Mouse (Mus musculus) hindbrain, embryonic 16.5 days (tissue): ENCODE measurements around the gene Lgals12. TPM values are rescaled to one million over a fixed set of nuclear protein-coding genes. Genes with fewer than 3 reads are reported as not detected.

Experiments used
- ATAC-seq: fragments of 200-750 bp; cut with Nextera tagmentation; 2 replicates; pipeline ENCODE4 v1.8.0; 2017; ENCODE audit warnings: moderate TSS enrichment, moderate library complexity
- H3K27ac ChIP-seq: fragments of 300-500 bp; sonication (generic); 2 replicates; pipeline ENCODE4 v1.5.1; 2014; ENCODE audit warnings: low read depth, mild to moderate bottlenecking, control low read depth, low read length, moderate library complexity
- H3K27me3 ChIP-seq: fragments of 300-500 bp; sonication (generic); replicated peaks from 2 replicates; pipeline ENCODE4 v1.6.1; 2014; ENCODE audit warnings: low read length; ENCODE audit not compliant: control insufficient read depth, insufficient read depth
- H3K36me3 ChIP-seq: fragments of 300-500 bp; sonication (generic); 2 replicates; pipeline ENCODE4 v1.6.1; 2014; ENCODE audit warnings: mild to moderate bottlenecking, low read length, moderate library complexity, mixed read lengths; ENCODE audit not compliant: control insufficient read depth, insufficient read depth
- H3K4me1 ChIP-seq: fragments of 300-500 bp; sonication (generic); 2 replicates; pipeline ENCODE4 v1.6.1; 2014; ENCODE audit warnings: low read depth, low read length; ENCODE audit not compliant: control insufficient read depth, insufficient read depth
- H3K4me2 ChIP-seq: fragments of 300-500 bp; sonication (generic); 2 replicates; pipeline ENCODE4 v1.6.1; 2014; ENCODE audit warnings: mild to moderate bottlenecking, low read length, control low read depth, moderate library complexity
- H3K4me3 ChIP-seq: fragments of 300-500 bp; sonication (generic); 2 replicates; pipeline ENCODE4 v1.5.1; 2014; ENCODE audit warnings: mild to moderate bottlenecking, low read length, control low read depth, moderate library complexity
- H3K9ac ChIP-seq: fragments of 300-500 bp; sonication (generic); 2 replicates; pipeline ENCODE4 v1.6.1; 2014; ENCODE audit warnings: low read depth, mild to moderate bottlenecking, control low read depth, low read length, moderate library complexity
- H3K9me3 ChIP-seq: fragments of 300-500 bp; sonication (generic); 2 replicates; pipeline ENCODE4 v1.6.1; 2014; ENCODE audit warnings: mild to moderate bottlenecking, low read length, moderate library complexity; ENCODE audit not compliant: control insufficient read depth
- WGBS: fragments of 180-500 bp; shearing (Covaris S2); extraction: QIAGEN DNeasy Blood & Tissue Kit; methylation state at CpG from one replicate; pipeline ENCODE4 v1.1.7; 2014; 5-methylcytosine and 5-hydroxymethylcytosine counted together
- polyA plus RNA-seq: library from polyadenylated mRNA; unstranded; fragments of >200 nt; fragmentation: Nextera tagmentation; extraction: Ambion mirVana; gene quantifications from 2 replicates; pipeline ENCODE4 v1.2.1, GENCODE M21; 2015

The Lgals12 gene
- 0.28 and 0.46 TPM in 2 replicates for polyA plus RNA-seq

DNA sequence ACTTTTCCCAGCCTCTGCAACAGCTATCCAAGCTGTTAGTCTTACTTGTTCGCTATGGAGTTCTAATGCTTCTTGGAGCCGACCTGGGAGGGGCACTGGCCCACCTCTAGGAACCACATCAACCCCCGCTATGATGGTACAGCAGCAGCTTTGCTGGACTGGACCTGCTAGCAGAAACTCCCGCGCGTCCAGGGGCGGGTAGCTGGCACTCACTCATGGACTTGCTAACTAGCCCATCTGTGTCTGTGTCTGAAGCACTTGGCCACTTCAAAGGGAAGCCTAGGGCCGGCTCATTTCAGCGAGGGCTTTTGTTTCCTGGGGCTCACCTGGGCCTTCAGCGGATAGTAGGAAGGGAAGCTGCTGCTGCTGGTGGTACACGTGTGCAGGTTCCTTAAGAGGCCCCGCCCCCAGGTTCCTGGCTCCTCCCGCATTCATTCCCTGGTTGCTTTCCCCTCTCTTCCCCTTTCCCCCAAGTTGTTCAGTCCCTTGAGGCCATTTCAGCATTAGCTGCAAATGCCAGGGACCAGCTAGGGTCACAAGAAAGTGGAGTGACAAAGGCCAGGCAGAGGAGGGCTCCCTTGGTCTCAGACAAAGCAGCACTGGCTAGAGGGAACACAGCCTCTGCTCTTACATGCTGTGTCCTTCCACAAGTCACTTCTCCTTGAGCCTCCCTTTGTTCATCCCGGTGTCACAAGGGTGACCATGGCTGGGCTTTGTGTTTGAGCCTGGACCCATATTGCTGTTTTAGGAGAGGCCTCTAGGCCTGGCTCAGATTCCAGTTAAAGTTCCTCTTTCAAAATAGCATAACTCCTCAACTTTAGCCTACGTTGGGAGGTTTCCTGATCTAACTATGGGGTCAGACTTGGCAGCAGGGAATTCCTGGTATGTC lies at the start of gene Lgals12:
Gene Lgals12, minus strand, starts transcription at position 393 of the 889 bp plus-strand sequence.
- Histone ChIP-seq H3K36me3 (no peaks in the 10 kb centered on the region), H3K4me2 (peak within 1 kb of the TSS; percentile 79), H3K9ac (peak within 1 kb of the TSS; percentile 50), H3K27ac (peak within 1 kb of the TSS; percentile 31; the same call in 1 of the 2 replicates), H3K27me3 (no peaks in the 10 kb centered on the region), H3K9me3 (no peaks in the 10 kb centered on the region), H3K4me3 (peak within 1 kb of the TSS; percentile 39), H3K4me1 (peaks cover 20% of the 10 kb centered on the region)
- WGBS = 6% methylated on average over 15 of the region's 15 CpGs
- peak; percentile 59 for ATAC-seq

DNA sequence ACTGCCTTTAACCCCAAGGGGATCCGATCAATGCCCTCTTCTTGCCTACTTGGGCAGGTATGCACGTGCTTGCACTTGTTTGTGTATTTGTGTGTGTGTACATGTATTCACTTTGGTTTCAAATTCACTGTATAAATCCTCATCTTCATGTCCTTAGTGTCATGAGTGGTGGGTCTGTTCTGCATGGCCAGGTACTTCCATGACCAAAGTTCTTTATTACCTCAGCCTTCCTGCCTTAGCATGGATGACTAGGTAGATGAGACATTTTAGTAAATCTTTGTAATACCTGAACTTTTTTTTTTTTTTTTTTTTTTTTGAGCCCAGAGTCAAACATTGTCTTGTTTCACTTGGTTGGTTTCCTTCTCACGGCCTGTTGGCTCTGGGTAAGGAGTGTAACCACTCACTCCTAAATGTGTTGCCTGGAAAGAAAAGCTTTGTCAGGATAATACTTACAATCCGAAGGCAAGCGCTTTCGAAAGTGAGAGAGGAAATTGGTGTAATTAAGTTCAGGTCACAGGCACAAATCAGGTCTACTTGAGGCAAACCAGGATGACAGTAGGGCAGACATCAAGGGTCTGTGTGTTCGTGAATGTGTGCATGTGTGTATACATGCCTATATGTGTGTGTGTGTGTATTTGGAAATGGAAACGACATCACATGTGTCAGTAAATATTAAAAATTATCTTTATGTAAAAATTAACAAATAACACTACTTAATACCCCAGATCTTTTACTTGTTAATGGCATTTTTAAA lies 42.1 kb upstream of the Lgals12 start:
- Histone ChIP-seq H3K4me1 (no peaks in the 10 kb centered on the region), H3K27ac (no peak overlapping the region), H3K27me3 (no peaks in the 10 kb centered on the region), H3K4me2 (no peak overlapping the region), H3K36me3 (no peaks in the 10 kb centered on the region), H3K9me3 (no peaks in the 10 kb centered on the region), H3K9ac (no peak overlapping the region), H3K4me3 (no peak overlapping the region)
- no peak for ATAC-seq
- WGBS = 87% methylated on average over 8 of the region's 8 CpGs

DNA sequence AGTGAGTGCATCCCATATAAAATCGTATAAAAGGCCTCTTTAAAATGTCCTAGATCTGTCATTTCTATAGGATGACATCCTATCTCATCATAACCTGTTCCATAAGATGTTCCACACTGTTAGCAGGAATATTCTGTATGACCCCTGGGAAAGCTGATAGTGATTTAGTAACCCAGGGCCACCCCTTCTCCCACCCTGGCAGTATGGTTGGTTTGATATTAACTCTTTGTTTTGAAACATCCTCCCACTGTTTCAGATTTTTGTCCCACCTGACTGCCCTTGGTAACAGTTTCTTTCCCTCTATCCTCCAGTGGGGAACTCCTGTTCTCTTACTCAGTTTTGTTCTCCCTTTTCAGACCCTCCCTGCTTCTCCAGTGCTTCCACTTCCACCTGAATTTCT lies 26.8 kb upstream of the Lgals12 start:
- H3K4me3 ChIP-seq = no peak overlapping the region
- H3K9ac ChIP-seq = no peak overlapping the region
- 71% methylated on average over 1 of the region's 1 CpGs for WGBS
- H3K27me3 ChIP-seq = no peaks in the 10 kb centered on the region
- H3K36me3 ChIP-seq = no peaks in the 10 kb centered on the region
- H3K4me1 ChIP-seq = no peaks in the 10 kb centered on the region
- H3K27ac ChIP-seq = no peak overlapping the region
- H3K4me2 ChIP-seq = no peak overlapping the region
- no peaks in the 10 kb centered on the region for H3K9me3 ChIP-seq
- no peak for ATAC-seq

DNA sequence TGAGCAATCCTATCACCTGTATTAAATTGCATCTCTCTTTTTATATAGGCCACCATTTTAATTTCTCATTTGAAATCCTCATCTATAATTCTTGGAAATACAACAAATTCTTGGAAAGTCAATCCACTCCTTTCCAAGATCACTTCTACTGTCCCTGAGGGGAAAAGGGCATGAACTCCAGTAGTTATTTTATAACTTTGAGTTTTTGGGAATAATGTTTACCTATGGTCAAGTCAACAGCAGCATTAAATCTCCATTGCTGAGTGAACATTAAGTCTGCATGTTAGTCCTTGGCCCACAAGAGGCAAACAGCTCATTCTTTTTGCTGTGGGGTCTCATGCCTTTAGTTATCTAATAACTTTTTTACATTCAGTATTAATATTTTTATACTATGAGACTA lies 26.0 kb upstream of the Lgals12 start:
- no peak overlapping the region for H3K9ac ChIP-seq
- no peak overlapping the region for H3K4me3 ChIP-seq
- no peak overlapping the region for H3K27ac ChIP-seq
- no peak for ATAC-seq
- no peaks in the 10 kb centered on the region for H3K9me3 ChIP-seq
- H3K27me3 ChIP-seq = no peaks in the 10 kb centered on the region
- no peaks in the 10 kb centered on the region for H3K36me3 ChIP-seq
- H3K4me1 ChIP-seq = no peaks in the 10 kb centered on the region
- H3K4me2 ChIP-seq = no peak overlapping the region

DNA sequence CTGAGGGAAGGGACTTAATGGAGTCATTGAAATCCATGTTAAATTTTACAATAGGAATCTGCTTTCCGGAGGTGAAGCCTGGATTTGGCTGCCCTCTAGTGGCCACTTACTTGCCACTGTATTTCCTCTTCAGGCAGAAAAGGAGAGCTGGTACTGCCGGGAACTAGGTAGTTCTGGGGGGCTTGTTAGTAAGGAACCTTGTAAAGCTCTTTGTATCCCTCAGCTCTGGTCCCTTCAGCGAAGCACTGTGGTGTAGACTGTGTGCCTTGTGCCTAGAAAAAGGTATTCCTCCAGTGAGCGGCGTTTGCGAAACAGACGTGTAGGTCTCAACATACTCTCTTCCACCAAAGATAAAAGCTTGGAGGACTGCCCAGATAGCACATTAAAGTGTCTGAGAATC lies 10.7 kb upstream of the Lgals12 start:
- Histone ChIP-seq H3K27me3 (no peaks in the 10 kb centered on the region; the same call in 1 of the 2 replicates), H3K36me3 (no peaks in the 10 kb centered on the region), H3K9ac (no peak overlapping the region), H3K4me3 (no peak overlapping the region), H3K4me2 (no peak overlapping the region), H3K9me3 (no peaks in the 10 kb centered on the region), H3K27ac (no peak overlapping the region), H3K4me1 (no peaks in the 10 kb centered on the region)
- peak; percentile 40; the same call in 1 of the 2 replicates for ATAC-seq
- WGBS = 42% methylated on average over 7 of the region's 7 CpGs

DNA sequence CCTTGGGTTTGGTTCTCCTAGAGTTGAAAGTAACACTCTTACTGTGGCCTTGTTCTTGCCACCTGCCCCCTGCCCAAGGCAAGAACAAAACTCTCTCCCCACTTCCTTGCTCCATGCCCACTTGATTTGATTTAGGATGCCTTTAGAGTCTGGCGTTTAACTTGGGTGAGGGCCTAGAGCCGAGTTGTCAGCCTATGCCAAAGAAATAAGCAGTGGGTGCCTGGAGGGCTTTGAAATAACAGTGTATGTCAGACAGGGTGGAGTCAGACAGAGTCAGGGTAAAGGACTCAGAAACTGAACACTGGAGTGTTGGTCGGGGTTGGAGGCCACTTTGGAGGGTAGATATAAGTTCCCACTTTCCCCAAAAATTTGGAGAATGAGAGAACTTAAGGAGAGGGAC lies 10.1 kb upstream of the Lgals12 start:
- Histone ChIP-seq H3K27me3 (no peaks in the 10 kb centered on the region; the same call in 1 of the 2 replicates), H3K9me3 (no peaks in the 10 kb centered on the region), H3K9ac (no peak overlapping the region), H3K4me3 (no peak overlapping the region), H3K4me2 (no peak overlapping the region), H3K27ac (no peak overlapping the region), H3K4me1 (peaks cover 1% of the 10 kb centered on the region), H3K36me3 (no peaks in the 10 kb centered on the region)
- ATAC-seq = no peak
- 67% methylated on average over 3 of the region's 3 CpGs for WGBS

DNA sequence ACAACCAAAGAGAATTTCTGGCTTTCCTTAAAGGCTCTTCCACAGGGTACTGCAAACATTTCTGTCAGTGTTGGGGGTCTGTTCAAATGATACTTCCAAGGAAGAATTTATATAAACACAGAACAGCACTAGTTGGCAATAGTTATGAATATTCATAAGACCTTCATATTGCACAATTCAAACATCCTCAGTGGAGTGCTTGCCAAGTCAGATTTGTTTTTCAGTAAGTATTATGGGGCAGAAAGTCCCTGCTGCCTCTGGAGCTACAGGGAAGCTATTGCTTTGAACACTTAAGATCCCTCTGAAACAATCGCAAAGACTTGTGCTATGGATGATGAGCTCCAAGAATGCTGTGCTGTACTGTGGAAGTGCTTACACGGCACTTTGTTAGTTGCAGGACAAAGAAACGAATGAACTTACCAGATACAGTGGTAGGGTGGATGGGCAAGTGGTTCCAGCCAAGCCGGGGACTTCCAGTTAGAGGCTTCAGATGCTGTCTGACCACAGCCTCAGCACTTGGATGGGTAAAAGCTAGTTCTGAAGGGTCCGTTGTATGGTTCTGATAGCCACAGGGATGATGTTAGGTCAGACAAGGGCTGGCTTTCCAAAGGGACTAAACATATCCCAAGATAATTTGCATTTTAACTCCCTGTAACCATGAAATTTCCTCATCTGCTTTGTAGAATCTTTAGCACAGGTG lies 9.4 kb upstream of the Lgals12 start:
- 72% methylated on average over 5 of the region's 5 CpGs for WGBS

DNA sequence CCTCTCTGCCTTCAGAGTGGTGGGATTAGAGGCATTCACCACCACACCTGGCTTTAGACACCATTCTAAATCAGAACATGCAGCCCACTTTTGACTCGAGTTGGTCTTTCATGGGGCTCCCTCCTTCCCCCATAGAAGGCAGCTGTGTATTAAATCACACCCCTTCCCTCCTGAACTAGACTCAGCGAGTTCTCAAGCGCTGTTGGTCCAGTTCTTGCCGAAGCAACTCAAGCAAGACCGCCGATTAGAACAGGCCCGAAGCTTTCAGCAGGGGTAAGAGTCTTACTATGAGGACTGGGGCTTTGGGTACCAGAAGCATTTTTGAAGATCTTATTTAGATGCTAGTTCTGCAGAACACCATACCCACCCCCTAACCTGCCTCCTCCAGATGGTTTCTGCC lies 6.2 kb upstream of the Lgals12 start:
- no peak overlapping the region for H3K9ac ChIP-seq
- peaks cover 4% of the 10 kb centered on the region for H3K4me1 ChIP-seq
- no peaks in the 10 kb centered on the region for H3K9me3 ChIP-seq
- no peak overlapping the region for H3K4me3 ChIP-seq
- no peak overlapping the region for H3K4me2 ChIP-seq
- no peaks in the 10 kb centered on the region; the same call in 1 of the 2 replicates for H3K27me3 ChIP-seq
- H3K27ac ChIP-seq = no peak overlapping the region
- H3K36me3 ChIP-seq = no peaks in the 10 kb centered on the region
- whole genome bisulfite sequencing = 82% methylated on average over 7 of the region's 7 CpGs
- ATAC-seq = 0 out of 2 replicates have a peak, but pooled peaks have one; percentile 8

More for the DNA sequence above, 9.4 kb upstream of the Lgals12 start:
- Histone ChIP-seq H3K36me3 (no peaks in the 10 kb centered on the region), H3K4me3 (no peak overlapping the region), H3K4me1 (peaks cover 4% of the 10 kb centered on the region), H3K27me3 (no peaks in the 10 kb centered on the region; the same call in 1 of the 2 replicates), H3K9ac (no peak overlapping the region), H3K9me3 (no peaks in the 10 kb centered on the region), H3K4me2 (no peak overlapping the region), H3K27ac (no peak overlapping the region)
- no peak for ATAC-seq
